Mouse (Mus musculus): Measurements from ENCODE around the gene Ptcd2.

GRCm38 (mm10) chr13:99279351-99279750 lies 65.2 kb downstream of the Ptcd2 start:
- no peak for TF ChIP-seq CTCF (IDR thresholded peaks at IDR 0.05; ENCODE audit: low read depth)
- TF ChIP-seq EP300 (IDR thresholded peaks at IDR 0.05; ENCODE audit: low read depth) = no peak
